In genomic region chr9:69334106-69334505, GRCm38 (mm10) we compare ENCODE assay signal across 11 mouse cellular contexts.
DNase-seq lines count a peak whose midpoint lies in the region; ATAC-seq and TF ChIP-seq lines count a peak whose summit lies in the region.
"Had no signal": no experiment of that assay in that cellular context is flagged by ENCODE, and none has a peak within 500 bp of the region (broad histone marks: within the 10 kb centered on the region; RNA-seq: fewer than 3 reads in every experiment).

No protein-coding gene starts in this region.

- no peaks in the 10 kb centered on the region for H3K9me3 ChIP-seq in lung, embryonic 14.5 days (ENCODE audit: low read depth, low read length)
- no peaks in the 10 kb centered on the region for H3K9me3 ChIP-seq in liver, embryonic 16.5 days (replicated peaks; ENCODE audit: control insufficient read depth, low read length)

- H3K27me3 ChIP-seq in lung, embryonic 14.5 days (ENCODE audit: insufficient read depth, low read length), result no peaks in the 10 kb centered on the region
- H3K27me3 ChIP-seq in liver, embryonic 16.5 days (ENCODE audit: control insufficient read depth, insufficient read depth, low read depth, low read length), result no peaks in the 10 kb centered on the region

- peak; percentile 37 for DNase-seq in gastrocnemius, adult 2 months
- no peak for DNase-seq in gastrocnemius, postnatal 4 days (ENCODE audit: low spot score in 2 of 2)
- DNase-seq in lung, embryonic 14.5 days, result peak; percentile 88
- DNase-seq in lung, adult 18-20 months, result no peak
- peak; percentile 69 for DNase-seq in adipocyte (ENCODE audit: low spot score)
- DNase-seq in layer of hippocampus, postnatal 14 days (ENCODE audit: low spot score in 2 of 2), result no peak
- DNase-seq in cerebellum, adult 11 months, result no peak
- DNase-seq: adrenal gland, adult 8-10 months had no signal

- WGBS in lung, embryonic 14.5 days, result 27% methylated on average over 8 of the region's 8 CpGs
- WGBS in liver, embryonic 16.5 days (ENCODE audit: insufficient replicate concordance), result 63% methylated on average over 8 of the region's 8 CpGs

- intact Hi-C loops in gastrocnemius, adult 2 months (cut with DNase I), result no loop called here

- H3K4me3 ChIP-seq in gastrocnemius, adult 2 months, result no peak overlapping the region
- H3K4me3 ChIP-seq in lung, embryonic 14.5 days (ENCODE audit: low read depth, low read length), result no peak overlapping the region
- H3K4me3 ChIP-seq in liver, embryonic 16.5 days (ENCODE audit: low read depth, low read length), result no peak overlapping the region
- H3K4me3 ChIP-seq: limb, embryonic 12.5 days had no signal

- no peak for TF ChIP-seq CTCF in gastrocnemius, adult 2 months (IDR thresholded peaks at IDR 0.05)
- TF ChIP-seq CTCF in lung, embryonic 14.5 days (IDR thresholded peaks at IDR 0.05; ENCODE audit: low read depth), result no peak

- H3K36me3 ChIP-seq in lung, embryonic 14.5 days (ENCODE audit: insufficient read depth), result no peaks in the 10 kb centered on the region
- no peaks in the 10 kb centered on the region for H3K36me3 ChIP-seq in liver, embryonic 16.5 days (ENCODE audit: control insufficient read depth, insufficient read depth)
- H3K36me3 ChIP-seq: limb, embryonic 12.5 days had no signal

- peaks cover 7% of the 10 kb centered on the region; the same call in 1 of the 2 replicates for H3K4me1 ChIP-seq in lung, embryonic 14.5 days (ENCODE audit: insufficient read depth)
- H3K4me1 ChIP-seq in liver, embryonic 16.5 days (ENCODE audit: control insufficient read depth, low read depth, low read length), result peaks cover 10% of the 10 kb centered on the region

- peak; percentile 60; the same call in 1 of the 2 replicates for ATAC-seq in lung, embryonic 14.5 days (ENCODE audit: insufficient read depth)
- peak; percentile 50; the same call in 1 of the 2 replicates for ATAC-seq in liver, embryonic 16.5 days (ENCODE audit: low read depth)
- ATAC-seq: hindbrain, postnatal 0 days had no signal

- peak overlapping the region; percentile 67 for H3K27ac ChIP-seq in gastrocnemius, adult 2 months
- H3K27ac ChIP-seq in lung, embryonic 14.5 days (ENCODE audit: low read depth), result no peak overlapping the region
- H3K27ac ChIP-seq in liver, embryonic 16.5 days (ENCODE audit: low read length), result peak overlapping the region; percentile 73
- H3K27ac ChIP-seq: hindbrain, postnatal 0 days; limb, embryonic 12.5 days had no signal

- no peak overlapping the region for H3K4me2 ChIP-seq in lung, embryonic 14.5 days
- no peak overlapping the region for H3K4me2 ChIP-seq in liver, embryonic 16.5 days (ENCODE audit: low read depth, low read length)
- H3K4me2 ChIP-seq: limb, embryonic 12.5 days had no signal

- no peak overlapping the region for H3K9ac ChIP-seq in lung, embryonic 14.5 days
- H3K9ac ChIP-seq in liver, embryonic 16.5 days (ENCODE audit: low read depth, low read length), result no peak overlapping the region
- H3K9ac ChIP-seq: limb, embryonic 12.5 days had no signal

Comparison
In these comparisons a context has a peak if more than half of its experiments do, and no peak if none do; other contexts are left out.
1. DNase-seq: peak in gastrocnemius, adult 2 months (single experiment), lung, embryonic 14.5 days (single experiment) and adipocyte (single experiment); none in gastrocnemius, postnatal 4 days (0 of 2), lung, adult 18-20 months (0 of 2), layer of hippocampus, postnatal 14 days (0 of 2) and cerebellum, adult 11 months (single experiment).